Mouse (Mus musculus): ENCODE data around the gene Dnajb8. TPM values are rescaled to one million over a fixed set of nuclear protein-coding genes. Genes with fewer than 3 reads are reported as not detected.

Gene Dnajb8
- total and polyA plus RNA-seq, 3 experiments = 0.29 TPM; not detected in 2

- DNase-seq = peak; percentile 70 to 76
- 20% methylated on average over 25 of the region's 25 CpGs for WGBS
- peak overlapping the region; percentile 66 for H3K9ac ChIP-seq (ENCODE audit: low read depth, low read length)
Observed at GRCm38 (mm10) chr6:88204531-88205385, 17.3 kb upstream of the Dnajb8 start.

DNA sequence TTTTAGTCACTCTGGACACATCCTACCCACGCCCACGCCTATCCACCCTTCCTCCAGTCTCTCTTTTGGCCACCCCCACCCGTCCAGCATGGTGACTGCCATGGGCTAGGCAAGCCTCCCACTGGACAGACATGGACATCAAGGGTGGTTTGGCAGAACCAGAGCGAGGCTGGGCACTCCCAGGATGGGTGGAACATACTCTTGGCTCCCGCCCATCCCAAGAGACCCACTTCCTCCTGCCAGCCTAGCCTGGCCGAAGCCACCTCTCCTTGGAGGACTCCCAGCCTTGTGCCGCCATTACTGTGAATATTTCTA, 16.7 kb upstream of the Dnajb8 start:
- no peak overlapping the region for H3K4me3 ChIP-seq
- 34% methylated on average over 7 of the region's 7 CpGs for WGBS
- 0 out of 2 replicates have a peak, but pooled peaks cover 2% of the 10 kb centered on the region for H3K27me3 ChIP-seq (ENCODE audit: control insufficient read depth, insufficient read depth, low read length)
- peak overlapping the region; percentile 85 for H3K27ac ChIP-seq
- H3K9ac ChIP-seq (ENCODE audit: low read depth, low read length) = no peak overlapping the region; the same call in 1 of the 2 replicates
- intact Hi-C loops (cut with DNase I) = loop anchor here (2.0 kb wide), 1 partner anchor 59 kb away; no protein-coding TSS in a partner anchor
- H3K36me3 ChIP-seq (ENCODE audit: control insufficient read depth, insufficient read depth, low read length) = peaks cover 10% of the 10 kb centered on the region
- peak; percentile 29 to 45 for DNase-seq
- H3K79me2 ChIP-seq (replicated peaks; ENCODE audit: control insufficient read depth, insufficient read depth, low read length) = no peaks in the 10 kb centered on the region
- TF ChIP-seq EP300 (IDR thresholded peaks at IDR 0.05; ENCODE audit: insufficient read depth, low read depth, low read length) (0 out of 2 replicates have a peak, but pooled peaks have one; percentile 25), POLR2A (IDR thresholded peaks at IDR 0.05; ENCODE audit: insufficient read depth, low read depth, low read length) (no peak)
- H3K4me1 ChIP-seq (ENCODE audit: control insufficient read depth, insufficient read depth, low read length) = peaks cover 9% of the 10 kb centered on the region

More at GRCm38 (mm10) chr6:88204531-88205385, 17.3 kb upstream of the Dnajb8 start:
- intact Hi-C loops (cut with DNase I) = loop anchor here (2.0 kb wide), 1 partner anchor 58 kb away; no protein-coding TSS in a partner anchor
- peak overlapping the region; percentile 23; the same call in 1 of the 2 replicates for H3K4me3 ChIP-seq
- H3K36me3 ChIP-seq (ENCODE audit: control insufficient read depth, insufficient read depth, low read length) = peaks cover 10% of the 10 kb centered on the region
- H3K79me2 ChIP-seq (replicated peaks; ENCODE audit: control insufficient read depth, insufficient read depth, low read length) = no peaks in the 10 kb centered on the region
- 0 out of 2 replicates have a peak, but pooled peaks cover 2% of the 10 kb centered on the region for H3K27me3 ChIP-seq (ENCODE audit: control insufficient read depth, insufficient read depth, low read length)
- peaks cover 9% of the 10 kb centered on the region for H3K4me1 ChIP-seq (ENCODE audit: control insufficient read depth, insufficient read depth, low read length)
- TF ChIP-seq POLR2A (IDR thresholded peaks at IDR 0.05; ENCODE audit: insufficient read depth, low read depth, low read length) (0 out of 2 replicates have a peak, but pooled peaks have one; percentile 40), CTCF (IDR thresholded peaks at IDR 0.05) (no peak), EP300 (IDR thresholded peaks at IDR 0.05; ENCODE audit: insufficient read depth, low read depth, low read length) (0 out of 2 replicates have a peak, but pooled peaks have one; percentile 42)
- peak overlapping the region; percentile 85 for H3K27ac ChIP-seq

DNA sequence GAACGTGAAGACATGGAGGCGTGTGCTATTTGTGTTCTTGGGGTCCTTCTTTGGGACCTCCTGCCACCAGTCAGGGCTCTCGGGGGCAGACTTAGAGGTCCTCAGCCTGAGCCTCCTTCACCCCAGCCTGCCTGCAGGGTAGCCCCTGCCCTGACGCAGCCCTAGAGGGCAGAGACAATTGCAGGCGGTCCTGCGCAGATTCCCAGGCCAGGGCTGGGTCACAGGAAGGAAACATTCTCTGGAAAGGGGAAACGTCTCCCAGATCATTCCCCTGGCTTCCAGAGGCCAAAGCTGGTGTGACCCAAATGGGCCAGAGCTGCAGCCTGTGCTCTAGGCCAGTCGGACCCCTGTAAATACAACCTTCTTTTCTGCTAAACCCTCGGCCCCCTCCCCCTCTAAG, 16.1 kb upstream of the Dnajb8 start:
- Histone ChIP-seq H3K9ac (ENCODE audit: low read depth, low read length) (no peak overlapping the region), H3K27ac (peak overlapping the region; percentile 85), H3K27me3 (ENCODE audit: control insufficient read depth, insufficient read depth, low read length) (0 out of 2 replicates have a peak, but pooled peaks cover 2% of the 10 kb centered on the region), H3K79me2 (replicated peaks; ENCODE audit: control insufficient read depth, insufficient read depth, low read length) (no peaks in the 10 kb centered on the region), H3K4me3 (no peak overlapping the region), H3K36me3 (ENCODE audit: control insufficient read depth, insufficient read depth, low read length) (peaks cover 10% of the 10 kb centered on the region), H3K4me1 (ENCODE audit: control insufficient read depth, insufficient read depth, low read length) (peaks cover 9% of the 10 kb centered on the region)
- intact Hi-C loops (cut with DNase I) = loop anchor here (2.0 kb wide), 2 partner anchors 21 to 59 kb away; no protein-coding TSS in a partner anchor
- 31% methylated on average over 9 of the region's 9 CpGs for WGBS
- peak; percentile 90 for TF ChIP-seq EP300 (IDR thresholded peaks at IDR 0.05; ENCODE audit: insufficient read depth, low read depth, low read length)
- peak; percentile 37 for TF ChIP-seq CTCF (IDR thresholded peaks at IDR 0.05)
- peak; percentile 53; the same call in 1 of the 2 replicates for TF ChIP-seq POLR2A (IDR thresholded peaks at IDR 0.05; ENCODE audit: insufficient read depth, low read depth, low read length)
- peak; percentile 66 to 76 for DNase-seq

GRCm38 (mm10) chr6:88206566-88206965, 15.5 kb upstream of the Dnajb8 start:
- intact Hi-C loops (cut with DNase I) = loop anchor here (2.0 kb wide), 1 partner anchor 20 kb away; no protein-coding TSS in a partner anchor
- H3K4me3 ChIP-seq = no peak overlapping the region

DNA sequence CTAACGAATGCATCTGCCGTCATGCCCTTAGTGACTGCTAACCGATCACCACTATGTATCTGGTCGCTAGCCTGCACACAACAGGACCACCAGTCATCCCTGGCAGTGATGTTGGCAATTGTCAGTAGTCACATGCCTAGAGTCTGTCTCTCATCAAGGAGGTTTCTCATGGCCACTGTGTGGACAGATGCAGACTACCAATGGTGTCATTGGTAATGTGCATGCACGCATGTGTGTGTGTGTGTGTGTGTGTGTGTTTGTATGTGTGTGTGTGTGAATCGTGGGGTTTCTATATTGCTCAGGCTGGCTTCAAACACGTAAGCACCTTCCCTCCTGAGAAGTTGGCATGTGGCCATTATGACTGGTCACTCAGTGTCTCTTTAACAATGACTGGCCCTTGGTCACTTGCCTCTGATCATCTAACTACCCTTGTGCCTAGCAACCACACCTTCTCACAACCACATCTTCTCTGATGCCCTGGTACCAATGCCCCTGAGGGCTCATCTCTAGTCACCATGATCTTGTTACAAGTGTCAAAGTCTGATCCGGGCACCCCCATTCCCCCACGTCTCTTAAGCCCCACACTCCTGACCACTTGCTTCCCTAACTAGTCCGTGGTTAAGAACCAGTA, 14.6 kb upstream of the Dnajb8 start:
- Histone ChIP-seq H3K9ac (ENCODE audit: low read depth, low read length) (no peak overlapping the region), H3K27ac (no peak overlapping the region), H3K79me2 (replicated peaks; ENCODE audit: control insufficient read depth, insufficient read depth, low read length) (no peaks in the 10 kb centered on the region), H3K4me3 (no peak overlapping the region), H3K4me1 (ENCODE audit: control insufficient read depth, insufficient read depth, low read length) (peaks cover 7% of the 10 kb centered on the region), H3K36me3 (ENCODE audit: control insufficient read depth, insufficient read depth, low read length) (peaks cover 10% of the 10 kb centered on the region), H3K27me3 (ENCODE audit: control insufficient read depth, insufficient read depth, low read length) (0 out of 2 replicates have a peak, but pooled peaks cover 2% of the 10 kb centered on the region)
- intact Hi-C loops (cut with DNase I) = loop anchor here (2.0 kb wide), 1 partner anchor 19 kb away; no protein-coding TSS in a partner anchor
- no peak for DNase-seq
- TF ChIP-seq EP300 (IDR thresholded peaks at IDR 0.05; ENCODE audit: insufficient read depth, low read depth, low read length) (no peak), CTCF (IDR thresholded peaks at IDR 0.05) (no peak), POLR2A (IDR thresholded peaks at IDR 0.05; ENCODE audit: insufficient read depth, low read depth, low read length) (no peak)
- WGBS = 85% methylated on average over 10 of the region's 10 CpGs

More at GRCm38 (mm10) chr6:88206566-88206965, 15.5 kb upstream of the Dnajb8 start:
- Histone ChIP-seq H3K79me2 (replicated peaks; ENCODE audit: control insufficient read depth, insufficient read depth, low read length) (no peaks in the 10 kb centered on the region), H3K4me1 (ENCODE audit: control insufficient read depth, insufficient read depth, low read length) (peaks cover 7% of the 10 kb centered on the region), H3K36me3 (ENCODE audit: control insufficient read depth, insufficient read depth, low read length) (peaks cover 10% of the 10 kb centered on the region), H3K27me3 (ENCODE audit: control insufficient read depth, insufficient read depth, low read length) (0 out of 2 replicates have a peak, but pooled peaks cover 2% of the 10 kb centered on the region), H3K9ac (ENCODE audit: low read depth, low read length) (no peak overlapping the region), H3K27ac (peak overlapping the region; percentile 85)
- DNase-seq = no peak
- 48% methylated on average over 7 of the region's 7 CpGs for WGBS
- TF ChIP-seq EP300 (IDR thresholded peaks at IDR 0.05; ENCODE audit: insufficient read depth, low read depth, low read length) (no peak), POLR2A (IDR thresholded peaks at IDR 0.05; ENCODE audit: insufficient read depth, low read depth, low read length) (no peak), CTCF (IDR thresholded peaks at IDR 0.05) (no peak)

Data from heart, adult 2 months (tissue).